Comparison of ENCODE assay signal across 9 mouse cellular contexts in the genomic region with DNA sequence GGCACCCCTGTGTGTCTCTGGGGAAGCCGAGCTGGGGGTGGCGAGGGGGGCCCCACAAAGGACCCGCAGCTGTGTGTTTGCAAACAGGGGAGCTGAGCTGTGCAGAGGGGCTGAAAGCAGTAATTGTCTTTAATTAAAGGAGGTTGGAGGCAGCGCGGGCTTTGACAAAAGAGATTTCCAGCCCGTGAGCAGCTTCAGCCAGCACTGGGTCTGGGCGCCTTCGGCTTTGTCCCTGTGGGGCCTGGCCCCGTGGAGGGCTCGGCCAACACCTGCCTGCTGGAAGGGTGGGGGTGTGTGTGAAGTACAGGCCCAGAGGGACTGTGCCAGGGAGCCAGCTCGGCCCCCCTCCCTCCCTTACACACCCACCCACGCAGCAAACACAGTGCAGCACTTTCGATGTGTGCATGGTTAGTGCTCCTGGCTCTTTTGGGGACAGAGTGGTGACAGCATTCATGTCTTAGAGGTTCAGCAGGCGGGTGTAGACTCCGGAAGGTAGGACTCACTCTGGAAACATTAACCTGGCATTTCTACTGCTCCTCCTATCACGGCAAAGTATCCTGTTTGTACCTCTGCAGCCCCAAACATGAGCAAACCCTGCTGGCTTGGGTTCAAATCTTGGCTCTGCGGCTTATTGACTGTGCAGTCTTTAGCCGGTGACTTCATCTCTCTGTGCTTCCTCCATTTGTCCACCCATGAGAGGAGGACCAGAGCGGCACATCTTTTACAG.
DNase-seq lines count a peak whose midpoint lies in the region; ATAC-seq lines count a peak whose summit lies in the region.
"Had no signal": no experiment of that assay in that cellular context is flagged by ENCODE, and none has a peak within 500 bp of the region (broad histone marks: within the 10 kb centered on the region; RNA-seq: fewer than 3 reads in every experiment).

No protein-coding gene starts in this region.

- DNase-seq in kidney, postnatal 25 days = no peak
- no peak for DNase-seq in adrenal gland, postnatal 14 days
- DNase-seq in gastrocnemius, postnatal 4 days (ENCODE audit: low spot score in 2 of 2) = no peak
- DNase-seq in spleen, postnatal 10 days (ENCODE audit: low spot score in 2 of 2) = no peak
- DNase-seq: heart, postnatal 4 days had no signal

- H3K27ac ChIP-seq in kidney, embryonic 16.5 days (ENCODE audit: low read length) = no peak overlapping the region
- peak overlapping the region; percentile 65 for H3K27ac ChIP-seq in embryonic facial prominence, embryonic 12.5 days
- peak overlapping the region; percentile 18; the same call in 1 of the 2 replicates for H3K27ac ChIP-seq in intestine, embryonic 15.5 days
- peak overlapping the region; percentile 76 for H3K27ac ChIP-seq in neural tube, embryonic 14.5 days (ENCODE audit: low read depth, low read length)

- ATAC-seq in kidney, embryonic 16.5 days (ENCODE audit: low FRiP score, low TSS enrichment) = no peak
- ATAC-seq in embryonic facial prominence, embryonic 12.5 days (ENCODE audit: insufficient number of reproducible peaks, insufficient read depth, low FRiP score, low TSS enrichment) = 0 out of 2 replicates have a peak, but pooled peaks have one; percentile 22
- peak; percentile 40 for ATAC-seq in intestine, embryonic 15.5 days
- ATAC-seq in neural tube, embryonic 14.5 days (ENCODE audit: low read depth) = peak; percentile 72

- H3K9me3 ChIP-seq in kidney, embryonic 16.5 days (ENCODE audit: low read length) = no peaks in the 10 kb centered on the region
- H3K9me3 ChIP-seq in embryonic facial prominence, embryonic 12.5 days = no peaks in the 10 kb centered on the region
- H3K9me3 ChIP-seq in intestine, embryonic 15.5 days = no peaks in the 10 kb centered on the region
- no peaks in the 10 kb centered on the region for H3K9me3 ChIP-seq in neural tube, embryonic 14.5 days (ENCODE audit: control insufficient read depth, low read length)

- WGBS in kidney, embryonic 16.5 days = 43% methylated on average over 19 of the region's 19 CpGs
- WGBS in embryonic facial prominence, embryonic 12.5 days = 21% methylated on average over 19 of the region's 19 CpGs
- 47% methylated on average over 19 of the region's 19 CpGs for WGBS in intestine, embryonic 15.5 days
- 11% methylated on average over 19 of the region's 19 CpGs for WGBS in neural tube, embryonic 14.5 days

- no peaks in the 10 kb centered on the region for H3K36me3 ChIP-seq in kidney, embryonic 16.5 days (ENCODE audit: insufficient read depth, low read length)
- H3K36me3 ChIP-seq in embryonic facial prominence, embryonic 12.5 days = no peaks in the 10 kb centered on the region
- H3K36me3 ChIP-seq in intestine, embryonic 15.5 days = no peaks in the 10 kb centered on the region
- no peaks in the 10 kb centered on the region for H3K36me3 ChIP-seq in neural tube, embryonic 14.5 days (ENCODE audit: control insufficient read depth, insufficient read depth, low read length)

- H3K4me1 ChIP-seq in kidney, embryonic 16.5 days (ENCODE audit: insufficient read depth, low read length) = peaks cover 27% of the 10 kb centered on the region
- H3K4me1 ChIP-seq in embryonic facial prominence, embryonic 12.5 days = peaks cover 46% of the 10 kb centered on the region
- peaks cover 38% of the 10 kb centered on the region for H3K4me1 ChIP-seq in intestine, embryonic 15.5 days (replicated peaks)
- peaks cover 45% of the 10 kb centered on the region for H3K4me1 ChIP-seq in neural tube, embryonic 14.5 days (ENCODE audit: control insufficient read depth, insufficient read depth, low read length)

- no peak overlapping the region for H3K4me3 ChIP-seq in kidney, embryonic 16.5 days (ENCODE audit: low read length)
- no peak overlapping the region for H3K4me3 ChIP-seq in embryonic facial prominence, embryonic 12.5 days
- no peak overlapping the region for H3K4me3 ChIP-seq in intestine, embryonic 15.5 days (replicated peaks)
- no peak overlapping the region for H3K4me3 ChIP-seq in neural tube, embryonic 14.5 days (ENCODE audit: low read depth, low read length)

- no peak overlapping the region for H3K4me2 ChIP-seq in kidney, embryonic 16.5 days (replicated peaks; ENCODE audit: low read depth, low read length)
- H3K4me2 ChIP-seq in embryonic facial prominence, embryonic 12.5 days (replicated peaks) = 0 out of 2 replicates have a peak overlapping the region, but pooled peaks have one; percentile 0
- no peak overlapping the region for H3K4me2 ChIP-seq in intestine, embryonic 15.5 days (replicated peaks)
- no peak overlapping the region for H3K4me2 ChIP-seq in neural tube, embryonic 14.5 days (ENCODE audit: low read depth, low read length)

- 0 out of 2 replicates have a peak overlapping the region, but pooled peaks have one; percentile 28 for H3K9ac ChIP-seq in kidney, embryonic 16.5 days (replicated peaks; ENCODE audit: low read length)
- H3K9ac ChIP-seq in embryonic facial prominence, embryonic 12.5 days = no peak overlapping the region
- H3K9ac ChIP-seq in intestine, embryonic 15.5 days = no peak overlapping the region
- peak overlapping the region; percentile 22; the same call in 1 of the 2 replicates for H3K9ac ChIP-seq in neural tube, embryonic 14.5 days (replicated peaks; ENCODE audit: low read depth, low read length)

- no peaks in the 10 kb centered on the region for H3K27me3 ChIP-seq in kidney, embryonic 16.5 days (ENCODE audit: insufficient read depth, low read length)
- H3K27me3 ChIP-seq in embryonic facial prominence, embryonic 12.5 days = peaks cover 12% of the 10 kb centered on the region; the same call in 1 of the 2 replicates
- no peaks in the 10 kb centered on the region for H3K27me3 ChIP-seq in intestine, embryonic 15.5 days (replicated peaks)
- H3K27me3 ChIP-seq in neural tube, embryonic 14.5 days (ENCODE audit: control insufficient read depth, insufficient read depth, low read length) = no peaks in the 10 kb centered on the region

Comparison
In these comparisons a context has a peak if more than half of its experiments do, and no peak if none do; other contexts are left out.
1. H3K9ac ChIP-seq: peak in kidney, embryonic 16.5 days (single experiment) and neural tube, embryonic 14.5 days (single experiment); none in embryonic facial prominence, embryonic 12.5 days (single experiment) and intestine, embryonic 15.5 days (single experiment).